Mouse (Mus musculus) embryo, embryonic 10 days (tissue): ENCODE results near the gene Wasf2.
"Not testable (repeated sequence)": the region's sequence is repeated elsewhere in the genome, so short reads cannot be mapped to it uniquely, and the experiment has no call there.

Experiments
- DNase-seq: peaks from one replicate; pipeline ENCODE4 v3.0.0-alpha.2; 2015; ENCODE audit warnings: low spot score

The Wasf2 gene

DNA sequence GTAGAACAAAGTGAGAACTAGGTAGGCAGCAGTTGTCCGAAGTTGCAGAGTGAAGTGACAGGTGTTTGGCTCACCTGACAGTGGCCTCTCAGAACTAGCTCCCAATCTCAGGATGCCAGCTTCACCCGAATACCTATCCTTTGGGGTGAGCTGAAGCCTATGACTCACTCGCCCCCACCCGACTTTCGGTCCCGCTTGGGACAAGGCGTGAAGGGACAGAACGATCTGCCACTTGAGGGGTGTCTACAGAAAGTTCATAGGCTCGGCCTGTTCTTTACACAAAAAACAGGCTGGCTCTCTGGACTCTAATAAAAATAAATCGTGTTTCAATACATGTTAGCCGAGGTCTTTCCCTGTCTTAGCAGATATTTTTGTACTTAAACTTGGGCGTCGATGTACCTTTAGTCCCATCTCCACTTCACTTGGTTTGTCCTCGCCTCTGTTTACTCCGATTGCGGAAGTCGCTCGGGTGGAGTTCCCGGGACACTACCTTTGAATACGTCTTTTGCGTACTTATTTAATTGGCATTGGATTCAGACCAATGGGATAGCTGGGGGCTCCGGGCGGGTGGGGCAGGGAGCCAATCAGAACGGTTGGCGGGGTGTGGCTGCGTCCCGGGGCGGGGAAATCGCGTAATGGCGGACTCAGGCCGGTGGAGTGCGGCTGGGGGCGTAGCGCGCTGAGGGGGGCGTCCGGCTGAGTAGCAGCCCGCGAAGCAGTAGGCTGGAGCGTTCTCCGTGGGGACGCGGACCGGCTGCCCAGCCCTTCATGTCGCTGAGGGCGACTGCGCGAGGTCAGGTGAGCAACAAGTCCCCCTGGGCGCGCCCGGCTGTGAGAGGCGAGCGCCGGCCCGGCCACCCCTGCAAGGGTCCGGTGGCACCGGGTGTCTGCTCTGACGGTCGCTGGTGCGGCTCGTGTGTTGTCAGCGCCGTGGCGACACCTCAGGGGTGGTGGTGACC is at the start of gene Wasf2:
Wasf2 (plus strand) TSS at position 575 of the 959 bp plus-strand sequence.
- DNase-seq, result peak; percentile 96

- DNase-seq, result no peak
These were observed 49.4 kb upstream of the Wasf2 start for GRCm38 (mm10) chr4:133080862-133081261.

DNA sequence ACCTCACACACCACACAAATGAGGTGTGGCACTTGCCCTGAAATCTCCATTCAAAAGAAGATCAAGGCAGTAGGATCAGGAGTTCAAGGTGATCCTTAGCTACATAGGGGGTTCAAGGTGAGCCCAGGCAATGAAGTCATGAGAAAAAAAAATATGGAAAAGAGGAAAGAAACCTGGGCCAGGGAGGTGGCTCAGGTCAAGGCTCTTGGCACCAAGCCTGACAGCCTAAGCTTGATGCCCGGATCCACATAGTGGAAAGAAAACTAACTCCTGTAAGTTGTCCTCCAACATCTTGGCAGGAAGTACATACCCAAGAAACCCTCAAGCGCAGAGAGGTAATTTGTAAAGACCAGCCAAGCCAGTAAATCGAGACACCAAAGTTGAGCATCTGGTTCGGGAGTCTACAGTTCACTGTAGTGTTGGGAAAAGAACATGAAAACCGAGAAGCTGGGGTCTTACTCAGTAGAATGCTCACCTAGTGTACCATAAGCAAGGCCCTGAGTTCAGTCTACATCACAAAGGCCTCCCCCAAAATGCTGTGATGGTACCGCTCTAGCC is 48.0 kb upstream of the Wasf2 start:
- DNase-seq, result no peak

GRCm38 (mm10) chr4:133083991-133084861 is 46.1 kb upstream of the Wasf2 start:
- no peak for DNase-seq

GRCm38 (mm10) chr4:133085011-133085782 is 45.1 kb upstream of the Wasf2 start:
- peak; percentile 44 for DNase-seq

GRCm38 (mm10) chr4:133085783-133086342 is 44.4 kb upstream of the Wasf2 start:
- peak; percentile 57 for DNase-seq

GRCm38 (mm10) chr4:133087177-133087714 is 43.1 kb upstream of the Wasf2 start:
- DNase-seq, result no peak

GRCm38 (mm10) chr4:133087835-133088234 is 42.5 kb upstream of the Wasf2 start:
- DNase-seq, result no peak

DNA sequence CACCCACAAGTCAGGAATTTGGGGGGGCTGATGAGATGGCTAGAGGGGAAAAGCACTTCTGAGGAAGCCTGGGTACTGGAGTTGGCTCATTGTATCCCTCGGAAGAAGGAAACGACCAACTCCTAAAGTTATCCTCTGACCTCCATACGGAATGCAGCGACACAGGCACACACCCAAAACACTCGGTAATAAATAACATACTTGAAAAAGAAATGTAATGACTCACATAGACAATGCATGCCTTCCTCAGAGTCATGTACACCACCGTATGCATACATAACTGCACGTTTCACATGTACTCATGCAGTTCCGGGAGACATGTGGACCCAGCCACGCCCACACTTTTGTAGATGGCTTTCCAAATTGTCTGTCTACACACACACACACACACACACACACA is 41.0 kb upstream of the Wasf2 start:
- DNase-seq, result no peak

- DNase-seq, result no peak
These were observed 40.5 kb upstream of the Wasf2 start for GRCm38 (mm10) chr4:133089802-133090201.

- peak; percentile 53 for DNase-seq
These were observed 40.0 kb upstream of the Wasf2 start for GRCm38 (mm10) chr4:133090276-133090719.

DNA sequence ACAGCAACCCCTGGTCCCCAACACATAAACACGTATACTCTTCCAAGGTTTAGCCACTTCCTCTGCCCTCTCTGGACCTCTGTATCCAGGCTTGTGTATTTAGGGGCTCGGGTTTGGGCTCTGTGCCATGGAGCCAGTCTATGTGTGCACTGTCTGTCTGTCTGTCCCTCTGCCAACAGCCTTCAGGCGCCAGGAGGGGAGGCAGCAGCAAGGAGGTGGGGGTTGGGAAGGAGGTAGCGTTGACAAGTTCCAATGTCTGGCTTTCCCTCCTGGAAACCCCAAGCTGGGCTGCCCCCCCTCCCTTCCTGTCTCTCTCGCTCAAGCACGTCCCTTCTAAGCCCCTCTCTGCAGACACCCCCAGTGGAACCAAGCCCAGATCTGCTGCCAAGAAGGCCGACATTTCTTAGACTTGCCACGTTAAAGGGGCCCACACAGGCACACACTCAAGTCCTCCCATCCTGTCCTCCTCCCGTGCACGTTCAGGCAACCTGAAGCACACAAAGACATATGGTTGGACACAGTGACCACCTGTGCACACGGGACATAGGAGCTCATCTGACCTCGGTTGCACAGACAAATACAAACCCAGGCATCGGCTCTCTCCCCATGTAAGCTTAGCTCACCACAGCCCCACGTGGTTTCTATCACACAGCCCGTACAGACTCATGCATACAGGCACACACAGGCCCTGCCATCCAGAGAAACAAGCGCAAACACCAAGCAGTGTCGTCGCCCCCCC is 39.4 kb upstream of the Wasf2 start:
- DNase-seq, result no peak

DNA sequence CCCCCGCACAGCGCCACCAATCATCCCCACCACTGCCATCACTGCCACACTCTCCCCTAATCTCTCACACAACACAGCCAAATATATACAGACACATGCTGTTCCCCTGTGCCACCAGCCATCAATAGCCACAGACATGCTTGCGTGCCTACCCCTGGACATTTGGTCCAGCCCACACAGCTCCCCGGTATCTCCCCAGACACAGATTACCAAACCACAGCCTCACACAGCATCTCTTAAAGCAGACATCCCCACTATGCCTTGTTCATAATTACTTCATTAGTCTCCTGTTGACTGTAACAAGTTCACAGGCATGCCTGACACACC is 38.9 kb upstream of the Wasf2 start:
- DNase-seq, result no peak

DNA sequence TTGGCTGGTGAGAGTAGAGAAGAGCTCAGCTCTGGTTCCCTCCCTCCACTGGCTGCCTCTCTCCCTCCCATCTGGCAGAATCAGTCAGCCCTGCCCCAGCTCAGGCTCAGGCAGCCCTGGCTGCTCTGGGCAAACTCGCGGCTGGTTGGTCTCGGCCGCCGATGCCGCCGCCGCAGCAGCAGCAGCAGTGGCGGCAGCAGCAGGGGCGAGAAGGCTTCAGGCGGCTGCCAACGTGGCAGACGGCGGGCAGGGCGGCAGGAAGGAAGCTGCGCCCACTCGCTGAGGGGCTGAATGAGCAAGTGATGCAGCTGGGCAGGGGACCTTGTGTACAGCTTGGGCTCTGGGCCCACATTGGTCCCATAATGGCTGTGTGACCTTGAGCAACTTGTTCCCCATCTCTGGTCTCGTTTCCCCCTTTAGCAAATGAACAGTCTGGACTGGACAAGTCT is 37.8 kb upstream of the Wasf2 start:
- DNase-seq, result peak; percentile 72

DNA sequence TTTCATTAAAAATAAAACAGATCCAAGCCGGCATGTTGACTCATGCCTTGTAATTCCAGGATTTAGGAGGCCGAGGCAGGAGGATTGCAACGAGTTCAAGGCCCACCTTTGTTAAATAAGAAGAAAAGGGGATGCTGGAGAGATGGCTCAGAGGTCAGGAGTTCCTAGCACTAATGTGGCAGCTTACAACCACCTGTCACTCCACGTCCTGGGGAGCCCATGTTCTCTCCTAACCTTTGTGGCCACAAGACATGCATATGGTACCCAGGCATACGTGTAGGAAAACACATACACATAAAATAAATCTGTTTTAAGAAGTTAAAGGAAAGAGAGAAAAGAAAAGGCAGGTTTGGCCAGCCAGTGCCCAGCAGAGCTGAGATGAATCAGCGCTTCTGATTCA is 37.2 kb upstream of the Wasf2 start:
- DNase-seq, result no peak

DNA sequence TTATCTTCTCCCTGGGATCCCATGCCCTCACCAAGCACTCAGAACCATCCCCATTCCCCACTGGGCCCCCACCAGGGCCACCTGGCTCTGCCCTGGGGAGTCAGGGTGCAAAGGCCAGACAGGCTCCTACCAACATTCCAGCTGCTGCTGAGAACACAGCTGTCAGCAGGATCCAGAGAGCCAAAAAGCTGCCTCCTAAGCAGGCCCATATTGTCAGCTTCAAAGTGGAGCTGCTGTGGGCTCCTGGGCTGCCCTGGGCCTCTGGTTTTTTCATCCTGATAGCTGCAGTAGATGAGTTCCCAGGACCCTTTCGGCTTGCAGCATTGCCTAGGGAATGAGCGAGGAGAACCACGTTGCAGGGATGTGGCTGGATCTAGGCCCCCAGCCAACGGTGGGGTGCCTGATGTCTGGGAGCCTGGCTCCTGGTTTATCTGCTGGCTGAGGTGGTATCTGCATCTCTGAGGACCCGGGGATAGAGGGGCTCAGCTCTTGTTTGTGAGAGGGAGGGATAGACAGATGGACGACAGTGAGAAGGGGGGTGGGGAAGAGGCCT is 36.7 kb upstream of the Wasf2 start:
- no peak for DNase-seq

DNA sequence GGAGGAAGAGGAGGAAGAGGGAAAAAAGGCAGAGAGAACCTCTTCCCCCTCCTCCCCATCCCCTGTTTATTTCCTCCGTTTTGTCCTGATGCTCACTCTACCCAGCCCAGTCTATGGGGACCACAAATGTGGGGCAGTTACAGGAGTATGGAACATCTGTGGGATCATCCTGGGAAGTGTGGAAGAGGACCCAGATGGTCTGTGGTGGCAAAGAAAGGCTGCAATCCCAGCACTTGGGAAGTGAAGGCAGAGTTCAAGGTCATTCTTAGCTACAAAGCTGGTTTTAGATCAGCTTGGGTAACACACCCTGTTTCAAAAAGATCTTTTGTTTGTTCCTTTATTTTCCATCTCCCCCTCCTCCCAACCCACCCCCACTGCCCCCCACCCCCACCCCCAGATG is 36.0 kb upstream of the Wasf2 start:
- DNase-seq, result no peak

DNA sequence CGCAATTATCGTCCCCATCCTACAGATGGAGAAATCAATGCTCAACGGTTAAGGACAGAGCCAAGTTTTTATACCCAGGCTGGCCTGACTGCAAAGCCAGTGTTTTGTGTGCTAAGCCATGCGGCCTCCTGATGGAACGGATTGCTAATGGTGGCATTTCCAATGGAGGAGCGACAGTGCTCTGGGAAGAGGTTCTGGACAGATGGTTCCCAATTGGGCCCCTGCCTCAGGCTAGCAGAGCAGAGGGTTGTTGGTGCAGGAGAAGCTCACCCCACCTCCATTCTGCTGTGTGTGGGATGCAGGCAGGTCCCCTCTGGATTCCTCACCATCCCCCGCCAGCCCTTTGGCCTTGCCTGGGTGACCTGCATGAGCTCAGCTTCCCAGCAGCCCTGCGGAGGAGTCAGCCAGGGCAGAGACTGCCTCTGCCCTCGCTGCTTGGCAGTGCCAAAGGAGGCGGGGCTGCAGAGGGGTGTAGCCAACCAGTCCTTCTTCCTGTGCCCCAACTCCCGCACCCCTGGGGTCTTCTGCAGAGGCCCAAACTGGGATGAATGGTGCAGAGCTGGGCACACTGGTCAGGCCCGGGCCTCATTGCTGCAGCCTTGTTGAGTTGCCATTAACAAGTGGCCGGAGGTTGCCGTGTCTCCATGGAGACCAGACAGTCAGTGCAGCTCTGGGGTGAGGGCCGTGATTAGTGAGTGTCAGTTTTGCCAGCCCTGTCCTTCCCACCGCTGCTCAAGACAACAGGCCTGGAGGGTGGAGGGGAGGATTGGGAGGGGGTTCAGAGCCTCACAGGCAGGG is 35.2 kb upstream of the Wasf2 start:
- peak; percentile 90 for DNase-seq

DNA sequence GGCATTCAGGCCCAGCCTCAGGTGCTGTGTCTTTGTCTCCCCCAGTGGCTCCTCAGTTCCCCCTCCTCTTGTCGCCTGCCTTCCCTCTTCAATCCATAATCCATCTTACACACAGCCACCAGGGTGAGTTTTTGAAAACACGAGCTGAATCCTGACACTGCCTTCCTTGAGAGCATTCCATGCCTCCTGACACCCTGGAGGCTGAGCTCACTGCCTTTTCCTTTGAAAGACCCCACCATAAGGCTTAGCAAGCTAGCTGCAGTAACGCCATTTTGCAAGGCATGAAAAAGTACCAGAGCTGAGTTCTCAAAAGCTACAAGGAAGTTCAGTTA is 34.6 kb upstream of the Wasf2 start:
- DNase-seq, result not testable (repeated sequence)
